In the genomic region with DNA sequence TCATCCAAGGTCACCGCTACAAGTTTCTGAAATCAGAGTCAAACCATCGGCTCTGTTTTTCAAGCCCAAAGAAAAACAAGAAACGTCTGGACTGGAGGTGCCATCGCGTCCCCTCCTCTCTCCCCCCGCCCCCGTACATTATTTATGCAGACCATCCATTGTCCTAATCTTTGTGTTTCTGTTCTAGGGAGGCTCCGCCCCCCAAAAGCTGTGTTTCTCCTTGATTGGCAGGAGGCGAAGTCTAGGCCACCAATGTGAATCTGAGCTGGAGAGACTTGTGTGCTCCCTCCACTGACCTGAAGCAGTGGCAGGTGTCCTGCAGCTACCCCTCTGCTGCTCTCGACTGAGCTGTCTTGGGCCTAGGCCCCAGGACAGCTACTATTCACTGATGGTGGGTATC, we compare ENCODE assay signal across 39 mouse cellular contexts. TPM values are rescaled to one million over a fixed set of nuclear protein-coding genes. Genes with fewer than 3 reads are reported as not detected.
DNase-seq lines count a peak whose midpoint lies in the region; ATAC-seq lines count a peak whose summit lies in the region.
"Had no signal": no experiment of that assay in that cellular context is flagged by ENCODE, and none has a peak within 500 bp of the region (broad histone marks: within the 10 kb centered on the region; RNA-seq: fewer than 3 reads in every experiment).

No protein-coding gene starts in this region.

- H3K4me3 ChIP-seq in hindbrain, embryonic 11.5 days (ENCODE audit: low read depth, low read length) = no peak overlapping the region
- no peak overlapping the region for H3K4me3 ChIP-seq in hindbrain, embryonic 16.5 days (ENCODE audit: low read length)
- H3K4me3 ChIP-seq: embryonic facial prominence, embryonic 13.5 days; erythroblast, embryonic 14.5 days; forebrain, embryonic 13.5 days; gastrocnemius, adult 2 months; heart, embryonic 15.5 days; limb, embryonic 15.5 days; midbrain, embryonic 12.5 days; neural tube, embryonic 12.5 days; stomach, embryonic 15.5 days had no signal

- H3K9ac ChIP-seq in hindbrain, embryonic 11.5 days (ENCODE audit: low read depth, low read length) = no peak overlapping the region
- H3K9ac ChIP-seq in hindbrain, embryonic 16.5 days (ENCODE audit: low read depth, low read length) = no peak overlapping the region
- H3K9ac ChIP-seq: embryonic facial prominence, embryonic 13.5 days; forebrain, embryonic 13.5 days; heart, embryonic 15.5 days; limb, embryonic 15.5 days; midbrain, embryonic 12.5 days; neural tube, embryonic 12.5 days; stomach, embryonic 15.5 days had no signal

- H3K27me3 ChIP-seq in hindbrain, embryonic 11.5 days (ENCODE audit: control insufficient read depth, insufficient read depth, low read length) = no peaks in the 10 kb centered on the region
- no peaks in the 10 kb centered on the region for H3K27me3 ChIP-seq in hindbrain, embryonic 16.5 days (replicated peaks; ENCODE audit: control insufficient read depth, insufficient read depth, low read length)
- H3K27me3 ChIP-seq: embryonic facial prominence, embryonic 13.5 days; forebrain, embryonic 13.5 days; heart, embryonic 15.5 days; limb, embryonic 15.5 days; midbrain, embryonic 12.5 days; neural tube, embryonic 12.5 days had no signal

- H3K4me2 ChIP-seq in hindbrain, embryonic 11.5 days (replicated peaks; ENCODE audit: low read depth, low read length) = no peak overlapping the region
- H3K4me2 ChIP-seq in hindbrain, embryonic 16.5 days (ENCODE audit: low read length) = no peak overlapping the region
- H3K4me2 ChIP-seq: embryonic facial prominence, embryonic 13.5 days; forebrain, embryonic 13.5 days; heart, embryonic 15.5 days; limb, embryonic 15.5 days; midbrain, embryonic 12.5 days; neural tube, embryonic 12.5 days; stomach, embryonic 15.5 days had no signal

- no peaks in the 10 kb centered on the region for H3K9me3 ChIP-seq in hindbrain, embryonic 11.5 days (ENCODE audit: control insufficient read depth, low read length)
- H3K9me3 ChIP-seq in hindbrain, embryonic 16.5 days (ENCODE audit: control insufficient read depth, low read length) = no peaks in the 10 kb centered on the region
- H3K9me3 ChIP-seq: embryonic facial prominence, embryonic 13.5 days; forebrain, embryonic 13.5 days; G1E; heart, embryonic 15.5 days; limb, embryonic 15.5 days; midbrain, embryonic 12.5 days; neural tube, embryonic 12.5 days; stomach, embryonic 15.5 days had no signal

- ATAC-seq in hindbrain, embryonic 11.5 days (ENCODE audit: low FRiP score) = no peak
- no peak for ATAC-seq in hindbrain, embryonic 16.5 days
- ATAC-seq in monocyte, adult 5-6 weeks (replicated peaks; ENCODE audit: insufficient number of reproducible peaks, low FRiP score, low TSS enrichment, poor library complexity, severe bottlenecking) = no peak
- ATAC-seq: activated CD4-positive, CD25-positive, alpha-beta regulatory T cell, adult 4 months; CD4-positive, CD25-positive, alpha-beta regulatory T cell, adult 4 months; forebrain, embryonic 13.5 days; hindbrain, postnatal 0 days; intestine, embryonic 16.5 days; Patski had no signal

- H3K27ac ChIP-seq in hindbrain, embryonic 11.5 days (ENCODE audit: low read depth, low read length) = no peak overlapping the region
- no peak overlapping the region for H3K27ac ChIP-seq in hindbrain, embryonic 16.5 days (ENCODE audit: low read depth, low read length)
- H3K27ac ChIP-seq: embryonic facial prominence, embryonic 13.5 days; forebrain, embryonic 13.5 days; gastrocnemius, adult 2 months; heart, embryonic 15.5 days; hindbrain, postnatal 0 days; limb, embryonic 15.5 days; midbrain, embryonic 12.5 days; neural tube, embryonic 12.5 days; stomach, embryonic 15.5 days had no signal

- H3K36me3 ChIP-seq in hindbrain, embryonic 11.5 days (ENCODE audit: control insufficient read depth, insufficient read depth, low read length) = no peaks in the 10 kb centered on the region
- H3K36me3 ChIP-seq in hindbrain, embryonic 16.5 days (ENCODE audit: control insufficient read depth, insufficient read depth, low read length) = no peaks in the 10 kb centered on the region
- H3K36me3 ChIP-seq: embryonic facial prominence, embryonic 13.5 days; G1E; heart, embryonic 15.5 days; limb, embryonic 15.5 days; midbrain, embryonic 12.5 days; neural tube, embryonic 12.5 days; stomach, embryonic 15.5 days had no signal

- DNase-seq in hindbrain, embryonic 11.5 days (ENCODE audit: low spot score) = peak; percentile 43
- DNase-seq in retina, postnatal 1 day = peak; percentile 45
- DNase-seq in retina, embryonic 14.5 days (ENCODE audit: low spot score) = no peak
- peak; percentile 28 for DNase-seq in embryo, embryonic 9.5 days (ENCODE audit: extremely low spot score)
- DNase-seq in lung, postnatal 10 days = no peak
- DNase-seq: adrenal gland, adult 8-10 months; cerebellum, adult 8-10 months; cerebellum, postnatal 36 days; gastrocnemius, adult 2 months; heart, postnatal 36 days; kidney, adult 9 months; kidney, postnatal 25 days; right cerebral cortex, adult 18-20 months; right cerebral cortex, postnatal 4 days; thymus, adult 18-20 months; thymus, postnatal 4 days had no signal

- 43% methylated on average over 10 of the region's 10 CpGs for WGBS in hindbrain, embryonic 11.5 days
- WGBS in hindbrain, embryonic 16.5 days = 49% methylated on average over 10 of the region's 10 CpGs

- no peaks in the 10 kb centered on the region for H3K4me1 ChIP-seq in hindbrain, embryonic 11.5 days (replicated peaks; ENCODE audit: control insufficient read depth, insufficient read depth, low read length)
- no peaks in the 10 kb centered on the region for H3K4me1 ChIP-seq in hindbrain, embryonic 16.5 days (ENCODE audit: control insufficient read depth, insufficient read depth, low read depth, low read length)
- H3K4me1 ChIP-seq: embryonic facial prominence, embryonic 13.5 days; forebrain, embryonic 13.5 days; stomach, embryonic 15.5 days had no signal

RNA-seq across cellular contexts. Expression of a gene that starts 24.6 kb away (rescaled TPM):
- polyA plus RNA-seq in hindbrain, embryonic 11.5 days (2014; fragmentation: Nextera tagmentation; extraction: Ambion mirVana) = 0.14 and 0.38 TPM in 2 replicates
- polyA plus RNA-seq in hindbrain, embryonic 16.5 days (2015; fragmentation: Nextera tagmentation; extraction: Ambion mirVana) = 28.0 and 29.8 TPM in 2 replicates
- not detected in 3 replicates for total RNA-seq in monocyte, adult 5-6 weeks (2017)
- total RNA-seq: gastrocnemius, adult 2 months; heart, postnatal 36 days had no signal
- polyA plus RNA-seq: activated CD4-positive, CD25-positive, alpha-beta regulatory T cell, adult 4 months; CD4-positive, CD25-positive, alpha-beta regulatory T cell, adult 4 months; erythroblast, embryonic 14.5 days; G1E; gonadal fat pad, adult 2 months; heart, embryonic 15.5 days; intestine, embryonic 16.5 days; lung, embryonic 16.5 days had no signal

RNA-seq across cellular contexts. Expression of a gene that starts 53.7 kb away (rescaled TPM):
- polyA plus RNA-seq in hindbrain, embryonic 11.5 days (2014; fragmentation: Nextera tagmentation; extraction: Ambion mirVana) = not detected in 2 replicates
- not detected in 2 replicates for polyA plus RNA-seq in hindbrain, embryonic 16.5 days (2015; fragmentation: Nextera tagmentation; extraction: Ambion mirVana)
- total RNA-seq in monocyte, adult 5-6 weeks (2017) = not detected in 3 replicates
- total RNA-seq: adrenal gland, adult 8-10 months; gastrocnemius, adult 2 months; heart, postnatal 36 days; hindbrain, postnatal 0 days; layer of hippocampus, adult 8-10 months; left cerebral cortex, adult 18-20 months; left cerebral cortex, postnatal 25 days had no signal
- polyA plus RNA-seq: activated CD4-positive, CD25-positive, alpha-beta regulatory T cell, adult 4 months; CD4-positive, CD25-positive, alpha-beta regulatory T cell, adult 4 months; embryonic facial prominence, embryonic 13.5 days; erythroblast, embryonic 14.5 days; forebrain, embryonic 13.5 days; frontal cortex, adult 2 months; G1E; gonadal fat pad, adult 2 months; heart, embryonic 15.5 days; hindbrain, postnatal 0 days; intestine, embryonic 16.5 days; limb, embryonic 15.5 days; liver, embryonic 16.5 days; lung, embryonic 16.5 days; midbrain, embryonic 12.5 days; neural tube, embryonic 12.5 days; Patski; stomach, embryonic 15.5 days had no signal

Comparison
In these comparisons a context has a peak if more than half of its experiments do, and no peak if none do; other contexts are left out.
1. DNase-seq: peak in hindbrain, embryonic 11.5 days (single experiment), retina, postnatal 1 day (single experiment) and embryo, embryonic 9.5 days (single experiment); none in retina, embryonic 14.5 days (single experiment) and lung, postnatal 10 days (single experiment).
2. RNA of a gene that starts 24.6 kb away (polyA plus RNA-seq): 28.0 to 29.8 TPM in hindbrain, embryonic 16.5 days; 0.14 to 0.38 TPM in hindbrain, embryonic 11.5 days; every median in the first group is over 10 times any median in the second.